Comparison of ENCODE assay signal across 8 mouse cellular contexts in the genomic region with DNA sequence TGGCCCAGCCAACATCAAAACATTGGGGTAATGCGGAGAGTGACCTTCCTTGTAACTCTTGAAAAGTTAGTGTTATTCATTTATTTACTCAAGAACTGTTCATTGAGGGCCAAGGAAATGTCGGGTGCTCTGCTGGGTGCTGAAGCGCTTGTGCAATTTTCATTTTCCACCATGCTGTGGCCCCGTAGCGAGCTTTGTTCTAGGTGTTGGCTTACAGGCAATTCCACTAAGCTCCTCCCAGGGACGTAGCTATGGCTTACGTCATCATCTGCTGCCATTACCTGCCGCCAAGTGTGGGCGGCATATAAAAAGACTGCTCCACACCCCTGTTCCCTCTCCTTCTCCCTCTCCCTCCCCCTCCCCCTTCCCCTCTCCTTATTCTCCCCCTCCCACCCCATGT. TPM values are rescaled to one million over a fixed set of nuclear protein-coding genes. Genes with fewer than 3 reads are reported as not detected.
DNase-seq lines count a peak whose midpoint lies in the region; ATAC-seq and TF ChIP-seq lines count a peak whose summit lies in the region.
"Had no signal": no experiment of that assay in that cellular context is flagged by ENCODE, and none has a peak within 500 bp of the region (broad histone marks: within the 10 kb centered on the region; RNA-seq: fewer than 3 reads in every experiment).

No protein-coding gene starts in this region.

- 21% methylated on average over 9 of the region's 9 CpGs for whole genome bisulfite sequencing in hindbrain, embryonic 10.5 days
- WGBS in lung, embryonic 14.5 days = 17% methylated on average over 9 of the region's 9 CpGs

- H3K4me3 ChIP-seq in E14TG2a.4 (replicated peaks; ENCODE audit: low read length) = peak overlapping the region; percentile 72
- peak overlapping the region; percentile 49 to 70 for H3K4me3 ChIP-seq in ES-E14 (ENCODE audit: insufficient read depth in 1 of 2, low read depth in 1 of 2, low read length in 2 of 2, poor library complexity in 1 of 2, severe bottlenecking in 1 of 2)
- peak overlapping the region; percentile 41 for H3K4me3 ChIP-seq in hindbrain, embryonic 10.5 days
- no peak overlapping the region; the same call in 1 of the 2 replicates for H3K4me3 ChIP-seq in lung, embryonic 14.5 days (ENCODE audit: low read depth, low read length)

- H3K36me3 ChIP-seq in E14TG2a.4 (ENCODE audit: insufficient read depth, low read length) (no peaks in the 10 kb centered on the region), ES-E14 (ENCODE audit: control insufficient read depth, insufficient read depth, low read length, poor library complexity, severe bottlenecking) (no peaks in the 10 kb centered on the region)
- no peaks in the 10 kb centered on the region for H3K36me3 ChIP-seq in hindbrain, embryonic 10.5 days
- no peaks in the 10 kb centered on the region for H3K36me3 ChIP-seq in lung, embryonic 14.5 days (ENCODE audit: insufficient read depth)

- H3K9ac ChIP-seq in ES-E14 (ENCODE audit: insufficient read depth, low read depth, low read length, poor library complexity, severe bottlenecking) = peak overlapping the region; percentile 67
- no peak overlapping the region for H3K9ac ChIP-seq in lung, embryonic 14.5 days

- peaks cover 45% of the 10 kb centered on the region for H3K4me1 ChIP-seq in E14TG2a.4 (replicated peaks; ENCODE audit: low read depth, low read length)
- peaks cover 0 to 23% of the 10 kb centered on the region in 2 experiments; a peak in 2 of 4 replicates for H3K4me1 ChIP-seq in ES-E14 (ENCODE audit: control insufficient read depth in 2 of 2, insufficient read depth in 2 of 2, low read length in 2 of 2, poor library complexity in 1 of 2)
- peaks cover 61% of the 10 kb centered on the region for H3K4me1 ChIP-seq in hindbrain, embryonic 10.5 days (replicated peaks)
- H3K4me1 ChIP-seq in lung, embryonic 14.5 days (ENCODE audit: insufficient read depth) = peaks cover 20% of the 10 kb centered on the region

- peaks cover 7% of the 10 kb centered on the region; the same call in 1 of the 2 replicates for H3K27me3 ChIP-seq in E14TG2a.4 (ENCODE audit: insufficient read depth, low read length)
- H3K27me3 ChIP-seq in hindbrain, embryonic 10.5 days (ENCODE audit: insufficient read depth, poor library complexity, severe bottlenecking) = peaks cover 20% of the 10 kb centered on the region
- no peaks in the 10 kb centered on the region for H3K27me3 ChIP-seq in lung, embryonic 14.5 days (ENCODE audit: insufficient read depth, low read length)

- no peaks in the 10 kb centered on the region for H3K9me3 ChIP-seq in E14TG2a.4 (ENCODE audit: low read length)
- H3K9me3 ChIP-seq in ES-E14 (ENCODE audit: control insufficient read depth, insufficient read depth, low read depth, low read length) = no peaks in the 10 kb centered on the region
- H3K9me3 ChIP-seq in hindbrain, embryonic 10.5 days = no peaks in the 10 kb centered on the region
- no peaks in the 10 kb centered on the region for H3K9me3 ChIP-seq in lung, embryonic 14.5 days (ENCODE audit: low read depth, low read length)

- ATAC-seq in lung, embryonic 14.5 days (ENCODE audit: insufficient read depth) = no peak

- H3K27ac ChIP-seq in ES-E14 (ENCODE audit: insufficient read depth, low read depth, low read length, poor library complexity, severe bottlenecking) = no peak overlapping the region; the same call in 1 of the 2 replicates
- peak overlapping the region; percentile 77 for H3K27ac ChIP-seq in hindbrain, embryonic 10.5 days
- H3K27ac ChIP-seq in lung, embryonic 14.5 days (ENCODE audit: low read depth) = peak overlapping the region; percentile 69

- in situ Hi-C loops in ES-E14 (cut with MboI; ENCODE audit: low sequenced_read_pairs in 2 of 2, unreplicated experiment in 2 of 2) = no loop called here

- H3K4me2 ChIP-seq in lung, embryonic 14.5 days = peak overlapping the region; percentile 50

- DNase-seq in ES-E14 (ENCODE audit: low read depth, low spot score) = peak; percentile 66
- no peak for DNase-seq in hindbrain, embryonic 10.5 days (ENCODE audit: low spot score)
- DNase-seq in lung, embryonic 14.5 days = peak; percentile 64
- DNase-seq in layer of hippocampus, postnatal 36 days = no peak
- no peak for DNase-seq in gastrocnemius, postnatal 10 days
- DNase-seq in layer of hippocampus, adult 8-10 months (ENCODE audit: low spot score in 2 of 2) = no peak

- no peak for TF ChIP-seq CTCF in E14TG2a.4 (conservative IDR thresholded peaks at IDR 0.05; ENCODE audit: low read length)
- TF ChIP-seq CTCF in lung, embryonic 14.5 days (IDR thresholded peaks at IDR 0.05; ENCODE audit: low read depth) = no peak

TF ChIP-seq in ES-E14, 5 proteins besides CTCF, POLR2A, EP300 and RAD21:
- no peak for TF ChIP-seq CHD2 (IDR thresholded peaks at IDR 0.05; ENCODE audit: low read depth, low read length)
- no peak for TF ChIP-seq ZC3H11A (IDR thresholded peaks at IDR 0.05; ENCODE audit: borderline replicate concordance, low read depth, low read length)
- no peak for TF ChIP-seq ZNF384 (IDR thresholded peaks at IDR 0.05; ENCODE audit: low read depth, low read length)
- TF ChIP-seq MAFK (IDR thresholded peaks at IDR 0.05; ENCODE audit: insufficient read depth, low read depth, low read length) = no peak
- TF ChIP-seq HCFC1 (IDR thresholded peaks at IDR 0.05; ENCODE audit: borderline replicate concordance, insufficient read depth, low read length) = no peak

RNA-seq across cellular contexts. Expression of a gene that starts 29.2 kb away (rescaled TPM):
- total RNA-seq in ES-E14 (2012; rRNA removed) = 26.4 and 27.9 TPM in 2 replicates
- 31.8 and 36.9 TPM in 2 replicates for polyA plus RNA-seq in hindbrain, embryonic 10.5 days (2016; fragmentation: Nextera tagmentation; extraction: Ambion mirVana)
- 40.0 and 42.9 TPM in 2 replicates for polyA plus RNA-seq in lung, embryonic 14.5 days (2014; fragmentation: Nextera tagmentation; extraction: Ambion mirVana)
- total RNA-seq in layer of hippocampus, postnatal 36 days (2021) = 1 to 10 TPM; 6.3 to 8.9 TPM
- 10 to 100 TPM in 1 of 2 experiments, 1 to 10 TPM in 1; 8.0 to 12.5 TPM for total RNA-seq in gastrocnemius, postnatal 10 days (2021)
- total RNA-seq in layer of hippocampus, adult 8-10 months (2022) = 1 to 10 TPM; 5.9 to 7.3 (median 6.1) TPM

RNA-seq across cellular contexts. Expression of a gene that starts 30.1 kb away (rescaled TPM):
- 9.0 and 9.8 TPM in 2 replicates for total RNA-seq in ES-E14 (2012; rRNA removed)
- 0.17 and 0.57 TPM in 2 replicates for polyA plus RNA-seq in hindbrain, embryonic 10.5 days (2016; fragmentation: Nextera tagmentation; extraction: Ambion mirVana)
- 0.22 and 0.64 TPM in 2 replicates for polyA plus RNA-seq in lung, embryonic 14.5 days (2014; fragmentation: Nextera tagmentation; extraction: Ambion mirVana)
- total RNA-seq in layer of hippocampus, postnatal 36 days (2021) = not detected
- not detected for total RNA-seq in gastrocnemius, postnatal 10 days (2021)
- not detected for total RNA-seq in layer of hippocampus, adult 8-10 months (2022)
- total RNA-seq: layer of hippocampus, postnatal 14 days had no signal

RNA-seq across cellular contexts. Expression of a gene that starts 54.1 kb away (rescaled TPM):
- 5.2 and 7.5 TPM in 2 replicates for total RNA-seq in ES-E14 (2012; rRNA removed)
- 9.0 and 9.1 TPM in 2 replicates for polyA plus RNA-seq in hindbrain, embryonic 10.5 days (2016; fragmentation: Nextera tagmentation; extraction: Ambion mirVana)
- polyA plus RNA-seq in lung, embryonic 14.5 days (2014; fragmentation: Nextera tagmentation; extraction: Ambion mirVana) = 14.3 and 15.3 TPM in 2 replicates
- 1 to 10 TPM in 1 of 2 experiments, under 1 TPM in 1; 0.90 to 3.2 TPM for total RNA-seq in layer of hippocampus, postnatal 36 days (2021)
- total RNA-seq in gastrocnemius, postnatal 10 days (2021) = 1 to 10 TPM in 1 of 2 experiments, under 1 TPM in 1; 0.50 to 1.0 TPM
- total RNA-seq in layer of hippocampus, adult 8-10 months (2022) = 1 to 10 TPM in 3 of 4 experiments, under 1 TPM in 1; 0.93 to 2.8 (median 1.6) TPM

Comparison
In these comparisons a context has a peak if more than half of its experiments do, and no peak if none do; other contexts are left out.
1. DNase-seq: peak in ES-E14 (single experiment) and lung, embryonic 14.5 days (single experiment); none in hindbrain, embryonic 10.5 days (single experiment), layer of hippocampus, postnatal 36 days (0 of 2), gastrocnemius, postnatal 10 days (single experiment) and layer of hippocampus, adult 8-10 months (0 of 2).